Mouse (Mus musculus) thymus, postnatal 4 days (tissue): ENCODE results near the gene Gm4307.
"Not testable (repeated sequence)": the region's sequence is repeated elsewhere in the genome, so short reads cannot be mapped to it uniquely, and the experiment has no call there.

Experiments
- DNase-seq: peaks from one replicate; pipeline ENCODE4 v3.0.0; 2021

Gene Gm4307

GRCm38 (mm10) chr10:100361038-100361437, at the start of gene Gm4307:
Gm4307 (plus strand) TSS chr10:100361338.
- not testable (repeated sequence) for DNase-seq

GRCm38 (mm10) chr10:100335376-100335775, 25.8 kb upstream of the Gm4307 start, which contains the start of gene Gm4301:
Gm4301 (plus strand) TSS chr10:100335676.
- not testable (repeated sequence) for DNase-seq

- DNase-seq, result not testable (repeated sequence)
These were observed 20.6 kb upstream of the Gm4307 start, which contains the start of gene Gm4302 for GRCm38 (mm10) chr10:100340536-100340935. Gm4302 (plus strand) TSS chr10:100340836.

- DNase-seq, result not testable (repeated sequence)
These were observed 15.5 kb upstream of the Gm4307 start, which contains the start of gene Gm4303 for GRCm38 (mm10) chr10:100345672-100346071. Gm4303 (plus strand) TSS chr10:100345972.

- not testable (repeated sequence) for DNase-seq
These were observed 10.3 kb upstream of the Gm4307 start, which contains the start of gene Gm4305 for GRCm38 (mm10) chr10:100350793-100351192. Gm4305 (plus strand) TSS chr10:100351093.

GRCm38 (mm10) chr10:100356841-100357240, 4.3 kb upstream of the Gm4307 start:
- peak; percentile 7 for DNase-seq

GRCm38 (mm10) chr10:100382460-100382859, 21.3 kb downstream of the Gm4307 start, which contains the start of gene Gm4312:
Gm4312 (minus strand) TSS chr10:100382560.
- not testable (repeated sequence) for DNase-seq

- not testable (repeated sequence) for DNase-seq
These were observed 41.2 kb downstream of the Gm4307 start for GRCm38 (mm10) chr10:100402301-100402700.
